Mouse (Mus musculus) megakaryocyte-erythroid progenitor cell, adult 5-6 weeks (primary cell): ENCODE measurements around the gene Furin. TPM values are rescaled to one million over a fixed set of nuclear protein-coding genes. Genes with fewer than 3 reads are reported as not detected.

Source experiments
- ATAC-seq: replicated peaks from 2 replicates; pipeline ENCODE4 v1.8.0; 2016; ENCODE audit warnings: mild to moderate bottlenecking, inconsistent platforms; ENCODE audit not compliant: severe bottlenecking, poor library complexity, low FRiP score, low TSS enrichment
- total RNA-seq, 2 experiments: library from RNA; stranded (forward) in 1 of 2; stranded (reverse) in 1 of 2; fragments of 200-1000, 215-1000 nt in 1 of 2; fragments of >200 nt in 1 of 2; fragmentation: Nextera tagmentation in 1 of 2; gene quantifications; 2 replicates each; pipeline ENCODE4 v1.2.3; 2014 to 2017

Gene Furin
- total RNA-seq, 2 experiments from 2014 or later = 10.0 to 24.9 TPM

DNA sequence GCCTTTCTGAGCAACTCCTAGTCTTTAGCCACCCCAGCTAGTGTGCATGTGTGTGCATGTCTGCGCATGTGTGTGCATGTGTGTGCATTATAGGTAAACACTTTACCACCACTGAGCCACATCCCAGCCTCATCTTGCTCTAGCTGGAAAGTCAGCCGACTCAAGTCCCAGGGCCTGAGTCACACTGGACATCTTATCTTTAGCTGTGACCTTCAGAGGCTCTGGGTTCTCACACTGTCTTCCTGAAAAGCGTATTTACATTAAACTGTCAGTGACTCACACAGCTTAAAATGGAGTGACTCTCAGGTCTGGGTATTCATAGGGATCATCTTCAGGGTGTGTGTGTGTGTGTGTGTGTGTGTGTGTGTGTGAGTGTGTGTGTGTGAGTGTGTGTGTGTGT lies 30.4 kb upstream of the Furin start:
- ATAC-seq = no peak

DNA sequence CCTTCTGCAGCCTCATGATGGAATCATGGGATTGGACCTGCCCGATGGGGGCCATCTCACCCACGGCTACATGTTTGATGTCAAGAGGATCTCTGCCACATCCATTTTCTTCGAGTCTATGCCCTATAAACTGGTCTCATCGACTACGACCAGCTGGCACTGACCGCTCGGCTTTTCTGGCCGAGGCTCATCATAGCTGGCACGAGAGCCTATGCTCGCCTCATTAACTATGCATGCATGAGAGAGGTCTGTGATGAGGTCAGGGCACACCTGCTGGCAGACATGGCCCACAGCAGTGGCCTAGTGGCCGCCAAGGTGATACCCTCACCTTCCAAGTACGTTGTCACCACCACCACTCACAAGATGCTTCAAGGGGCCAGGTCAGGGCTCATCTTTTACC lies 24.4 kb upstream of the Furin start:
- no peak for ATAC-seq

DNA sequence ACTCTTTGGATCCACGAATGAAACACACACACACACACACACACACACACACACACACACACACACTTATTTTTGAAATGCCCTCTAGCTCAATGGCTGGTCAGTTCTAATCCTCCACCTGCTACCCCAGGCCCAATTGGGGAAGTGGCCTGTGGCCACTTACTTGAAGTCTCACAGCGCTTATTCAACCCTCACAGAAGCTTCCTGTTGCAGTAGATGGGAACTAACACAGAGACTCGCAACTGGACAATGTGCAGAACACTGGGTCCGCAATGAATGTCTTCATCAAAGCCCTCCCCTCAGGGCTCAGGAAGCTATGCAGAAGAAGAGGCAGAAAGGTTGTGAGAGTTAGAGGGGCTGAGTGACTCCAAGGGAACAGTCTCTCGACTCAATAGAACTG lies 22.5 kb upstream of the Furin start:
- no peak for ATAC-seq

DNA sequence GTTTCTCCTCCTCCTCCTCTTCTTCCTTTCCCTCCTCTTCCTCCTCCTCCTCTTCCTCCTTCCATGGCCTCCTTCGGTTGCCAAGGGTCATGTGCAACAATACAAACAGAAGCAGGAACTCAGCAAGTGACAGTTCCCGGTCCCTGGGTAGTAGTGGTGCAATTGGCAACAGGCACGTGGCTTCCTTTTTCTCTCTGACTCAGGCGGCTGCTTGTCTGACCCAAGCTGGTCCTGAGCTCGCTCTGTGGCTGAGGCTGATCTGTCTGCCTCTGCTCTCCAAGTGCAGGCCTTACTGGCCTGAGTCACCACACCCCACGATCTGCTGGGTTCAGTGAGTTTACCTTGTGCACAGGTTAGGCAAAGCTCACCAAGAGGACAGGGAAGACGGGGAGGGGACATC lies 21.1 kb upstream of the Furin start:
- ATAC-seq = no peak

DNA sequence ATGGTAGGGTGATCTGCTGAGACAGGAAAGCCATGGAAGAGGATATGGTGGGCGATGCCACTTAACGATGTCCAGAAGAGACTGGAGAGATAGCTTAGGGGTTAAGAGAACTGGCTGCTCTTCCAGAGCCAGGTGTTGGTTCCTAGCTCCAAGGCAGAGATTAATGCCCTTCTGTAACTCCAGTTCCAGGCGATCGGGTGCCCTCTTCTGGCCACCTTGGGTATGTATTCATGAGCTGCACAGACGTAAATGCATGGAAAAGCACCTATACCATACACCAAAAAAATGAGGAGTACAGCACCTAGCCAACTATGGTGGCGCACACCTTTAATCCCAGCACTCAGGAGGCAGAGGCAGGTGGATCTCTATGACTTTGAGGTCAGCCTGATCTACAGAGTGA lies 19.5 kb upstream of the Furin start:
- no peak for ATAC-seq

DNA sequence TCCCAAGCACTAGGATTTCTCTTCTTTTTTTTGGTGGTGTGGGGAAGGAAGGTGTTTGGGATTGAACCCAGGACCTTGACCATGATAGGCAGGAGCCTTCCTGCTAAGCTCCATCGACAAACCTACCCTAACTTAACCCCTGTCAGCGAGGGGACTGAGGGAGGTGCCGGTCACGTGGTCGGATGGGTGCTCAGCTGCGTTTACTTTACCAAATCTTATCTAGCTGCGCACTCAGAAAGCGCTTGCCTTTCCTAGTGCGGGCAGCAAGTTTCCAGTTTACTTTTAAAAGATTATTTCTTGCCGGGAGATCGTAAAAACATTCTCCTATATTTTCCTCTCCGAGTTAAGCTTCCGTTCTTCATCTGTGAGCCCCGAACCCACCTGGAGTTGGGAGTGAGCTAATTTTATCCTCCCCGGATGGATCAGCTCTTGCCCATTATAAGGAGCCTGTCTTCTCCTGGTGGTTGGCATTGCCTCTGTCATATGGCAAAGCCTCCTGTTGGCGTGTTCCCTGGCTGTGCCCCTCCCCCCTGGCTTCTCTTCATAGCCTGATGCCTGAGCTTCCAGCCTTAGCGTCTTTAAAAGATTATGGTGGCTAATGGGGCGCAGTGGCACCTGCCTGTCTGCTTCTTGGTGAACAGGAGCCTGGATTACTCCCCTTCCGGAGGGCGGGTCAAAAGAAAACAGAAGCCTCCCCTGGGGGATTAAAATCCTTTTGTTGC lies 17.7 kb upstream of the Furin start:
- ATAC-seq = peak; percentile 59

DNA sequence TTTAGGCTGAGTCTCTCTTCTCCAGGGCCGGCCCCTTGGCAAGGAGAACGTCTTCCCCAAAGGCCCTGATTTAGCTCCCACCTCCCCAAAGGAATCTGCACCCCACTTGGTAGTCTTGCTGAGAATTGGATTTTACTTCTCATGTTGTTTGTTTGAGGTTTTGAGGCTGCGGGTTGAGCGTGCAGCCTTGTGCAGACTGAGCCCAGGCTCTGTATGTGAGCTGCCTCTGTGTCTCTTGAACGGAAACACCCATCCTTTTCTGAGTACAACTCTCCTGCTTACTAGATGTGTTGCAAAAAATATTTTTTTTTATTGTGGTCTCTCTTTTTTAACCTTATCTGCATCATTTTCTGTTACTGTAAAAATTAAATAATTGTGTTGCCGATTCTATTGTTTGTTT lies 16.3 kb upstream of the Furin start:
- no peak for ATAC-seq

DNA sequence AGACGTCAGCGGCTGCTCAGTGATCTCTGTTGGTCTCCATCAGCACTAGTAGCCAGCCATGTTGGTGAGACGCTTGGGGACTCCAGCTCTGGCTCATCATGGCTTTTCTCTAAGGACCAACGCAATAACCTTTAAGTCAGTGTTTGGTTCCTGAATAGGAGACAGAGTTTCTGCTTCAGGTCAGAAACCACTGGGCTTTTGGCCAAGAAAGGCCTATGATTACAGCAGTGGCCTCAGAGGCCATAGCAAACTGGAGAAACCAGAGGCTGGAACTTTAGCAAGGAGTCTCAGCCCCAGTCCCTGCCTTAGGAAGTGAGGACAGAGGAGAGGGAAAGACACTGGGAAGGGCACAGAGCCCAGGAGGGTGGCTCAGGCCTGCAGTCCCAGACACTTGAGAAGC lies 15.3 kb upstream of the Furin start:
- no peak for ATAC-seq

DNA sequence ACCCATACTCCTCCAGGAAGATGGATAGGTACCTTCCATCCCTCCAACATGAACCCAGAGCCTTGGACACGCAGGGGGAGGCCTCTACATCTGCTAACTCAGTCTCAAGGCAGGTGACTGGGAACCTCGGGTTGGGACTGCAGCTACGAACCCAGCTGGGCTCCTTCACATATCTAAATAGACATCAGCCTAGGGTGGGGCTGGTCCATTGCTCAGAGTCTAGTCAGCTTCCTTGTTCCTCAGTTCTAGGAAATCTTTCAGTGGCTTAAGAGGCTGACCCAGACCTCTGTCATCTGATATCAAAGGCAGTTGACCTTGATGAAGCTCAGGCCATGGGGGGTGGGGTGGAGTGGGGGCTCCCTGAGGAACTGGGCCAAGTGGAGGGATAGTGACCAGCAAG lies 14.0 kb upstream of the Furin start:
- ATAC-seq = no peak

DNA sequence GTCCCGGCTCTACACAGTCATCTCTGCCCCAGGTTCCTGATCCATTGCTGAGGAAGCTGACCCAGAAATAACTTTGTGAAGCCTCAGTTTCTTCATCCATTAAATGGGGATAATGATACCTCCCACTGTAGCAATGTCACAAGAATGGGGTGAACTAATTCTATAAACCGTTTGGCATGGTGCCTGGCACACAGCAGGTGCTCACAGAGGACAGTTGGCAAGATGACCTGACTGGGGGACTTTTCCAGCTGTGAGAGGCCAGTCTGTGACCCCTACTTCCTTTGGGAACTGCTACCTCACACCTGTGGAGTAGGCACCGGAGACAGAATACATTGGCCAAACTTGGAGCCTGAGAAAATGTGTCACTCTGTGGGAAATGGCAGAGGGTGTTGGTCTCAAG lies 12.8 kb upstream of the Furin start:
- ATAC-seq = no peak

DNA sequence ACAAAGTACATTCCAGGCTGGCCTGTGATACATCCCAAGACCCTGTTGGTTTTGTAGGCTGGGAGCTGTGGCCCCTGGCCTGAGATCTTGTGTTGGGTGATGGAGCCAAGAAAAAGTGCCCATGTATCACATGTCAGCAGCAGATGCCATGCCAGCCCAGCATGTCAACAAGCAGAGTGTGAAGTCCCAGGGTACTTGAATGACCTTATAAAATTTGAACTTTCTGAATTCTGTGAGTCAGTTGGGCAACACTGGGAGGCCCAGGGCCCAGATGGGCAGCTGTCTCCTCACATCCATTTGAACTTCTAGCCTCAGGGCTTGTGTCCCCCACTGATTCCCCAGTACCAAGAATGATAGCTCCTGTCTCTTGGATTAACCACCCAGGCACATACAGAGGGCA lies 12.4 kb upstream of the Furin start:
- ATAC-seq = no peak

DNA sequence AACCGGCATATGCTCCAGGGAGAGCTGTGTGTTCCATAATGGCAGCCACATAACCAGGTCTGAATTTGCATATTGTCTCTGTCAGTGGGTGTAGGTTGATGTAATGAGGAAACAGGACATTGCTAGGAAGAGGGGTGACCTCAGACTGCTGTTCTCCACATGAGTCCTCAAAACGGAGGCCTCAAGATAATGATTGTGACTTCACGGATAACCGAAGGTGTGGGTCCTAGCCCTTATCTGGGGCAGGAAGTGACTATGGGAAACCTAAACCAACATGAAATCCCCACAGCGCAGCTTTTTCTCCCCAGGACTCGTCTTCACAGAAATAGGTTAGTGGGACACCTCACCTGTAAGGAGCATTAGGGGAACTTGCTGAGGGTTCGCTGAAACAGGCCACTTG lies 11.7 kb upstream of the Furin start:
- 0 out of 2 replicates have a peak, but pooled peaks have one; percentile 26 for ATAC-seq

DNA sequence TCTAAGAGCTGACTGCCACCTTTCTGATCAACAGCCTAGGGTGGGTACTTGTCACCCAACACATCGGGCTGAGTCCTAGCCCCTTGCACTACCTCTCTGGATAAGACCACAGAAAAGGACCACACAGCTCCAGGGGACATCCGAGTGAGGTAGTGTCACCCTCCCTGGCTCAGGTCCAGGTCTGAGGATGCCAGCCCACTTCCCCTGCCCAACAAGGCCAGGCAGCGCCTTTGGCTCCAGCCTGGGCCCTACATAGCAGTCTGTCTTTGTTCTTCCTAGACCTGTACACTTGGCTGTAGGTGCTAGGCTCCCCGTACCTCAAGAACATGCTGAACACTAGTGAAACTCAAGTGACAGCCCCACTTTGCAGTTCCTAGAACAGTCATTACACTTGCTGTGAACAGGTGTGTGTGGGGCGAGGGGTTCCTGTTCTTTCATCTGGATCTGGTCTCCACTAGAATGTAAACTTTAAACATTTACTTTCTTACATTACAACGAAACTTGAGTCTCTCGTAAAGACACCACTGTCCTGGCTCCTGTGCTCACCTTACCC lies 9.1 kb upstream of the Furin start:
- ATAC-seq = no peak

DNA sequence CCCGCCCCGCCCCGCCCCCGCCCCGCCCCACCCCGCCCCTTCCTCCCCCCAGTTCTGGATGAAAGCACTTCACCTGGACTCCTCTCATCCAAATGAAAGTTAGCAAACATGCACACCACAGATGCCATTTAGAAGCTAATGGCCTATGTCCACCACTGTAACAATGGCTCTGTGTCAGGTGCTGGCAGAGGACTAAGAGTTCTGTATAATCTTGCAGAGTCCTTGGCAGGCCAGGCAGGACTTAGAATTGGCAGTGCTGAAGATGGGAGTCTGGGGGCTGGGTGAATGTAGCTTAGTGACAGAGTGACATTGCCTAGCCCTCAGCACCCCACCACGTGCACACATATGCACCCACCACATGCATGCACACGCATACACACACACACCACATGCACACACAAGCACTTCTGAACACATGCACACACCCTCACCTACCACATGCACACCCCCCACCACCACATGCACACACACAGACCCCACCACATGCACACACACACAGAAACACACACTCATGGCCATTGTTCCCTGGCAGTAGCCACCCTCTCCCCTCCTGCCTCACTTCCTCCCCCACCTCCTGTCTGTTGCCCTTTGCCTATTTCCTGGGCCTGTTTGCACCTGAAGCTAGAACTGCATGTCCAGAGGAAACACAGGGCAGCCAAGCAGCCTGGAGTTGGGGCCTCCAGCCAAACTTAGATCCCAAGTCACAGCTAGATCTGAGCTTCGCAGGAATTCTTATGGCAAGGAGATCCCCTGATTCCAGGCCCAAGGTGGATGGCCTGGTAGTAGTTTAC lies 8.5 kb upstream of the Furin start:
- ATAC-seq = no peak

DNA sequence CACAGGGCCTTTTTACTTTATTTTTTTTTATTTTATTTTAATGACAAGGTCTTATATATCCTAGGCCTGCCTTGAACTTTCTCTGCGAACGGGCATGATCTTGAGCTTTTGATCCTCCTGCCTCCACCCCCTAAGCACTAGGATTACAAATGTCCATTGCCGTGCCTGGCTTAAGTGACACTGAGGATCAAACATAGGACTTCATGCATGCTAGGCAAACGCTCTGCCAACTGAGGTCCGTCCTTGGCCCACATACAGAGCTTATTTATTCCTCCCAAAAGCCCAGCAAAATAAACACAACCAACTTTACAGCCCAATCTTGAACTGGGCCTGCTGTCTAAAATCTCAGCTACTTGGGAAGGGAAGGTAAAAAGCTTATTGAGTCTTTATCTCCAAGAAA lies 7.5 kb upstream of the Furin start:
- no peak for ATAC-seq

DNA sequence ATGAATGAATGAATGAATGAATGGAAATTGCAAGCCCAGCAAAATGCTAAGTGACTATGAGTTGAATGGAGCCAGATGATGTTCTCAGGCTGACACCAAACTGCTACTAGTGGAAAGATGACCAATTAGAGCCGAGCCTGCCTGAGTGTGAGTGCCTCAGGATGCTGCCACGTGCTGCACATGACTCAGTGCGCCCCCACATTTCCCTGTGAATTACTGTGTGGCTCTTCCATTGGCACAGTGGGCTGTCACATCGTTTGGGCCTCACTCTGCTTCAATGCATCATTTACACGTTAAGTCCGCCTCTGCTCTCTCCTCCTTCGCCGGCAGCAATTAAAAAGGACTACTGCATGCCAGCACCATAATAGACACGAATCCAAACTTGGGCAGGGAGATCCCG lies 7.0 kb upstream of the Furin start:
- ATAC-seq = no peak

DNA sequence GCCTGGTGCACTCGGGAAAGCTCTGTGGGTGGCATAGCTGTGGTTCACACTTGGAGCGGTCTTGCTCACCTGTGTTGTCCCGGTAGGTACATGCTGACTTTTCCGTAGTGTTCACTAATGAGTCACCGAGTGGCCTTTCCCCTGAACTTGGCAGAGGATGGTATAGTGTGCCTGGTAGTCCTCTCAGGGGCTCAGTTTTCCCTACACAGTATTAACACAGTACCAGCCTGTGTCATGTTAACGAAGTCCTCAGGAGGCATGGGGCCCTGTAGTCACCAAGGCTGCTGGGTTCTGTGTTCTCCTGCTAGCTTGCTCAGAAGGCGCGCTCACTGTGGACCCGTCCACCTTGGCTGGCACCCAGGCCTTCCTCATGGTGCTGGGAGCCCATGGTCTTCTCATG lies 5.1 kb upstream of the Furin start:
- ATAC-seq = no peak

DNA sequence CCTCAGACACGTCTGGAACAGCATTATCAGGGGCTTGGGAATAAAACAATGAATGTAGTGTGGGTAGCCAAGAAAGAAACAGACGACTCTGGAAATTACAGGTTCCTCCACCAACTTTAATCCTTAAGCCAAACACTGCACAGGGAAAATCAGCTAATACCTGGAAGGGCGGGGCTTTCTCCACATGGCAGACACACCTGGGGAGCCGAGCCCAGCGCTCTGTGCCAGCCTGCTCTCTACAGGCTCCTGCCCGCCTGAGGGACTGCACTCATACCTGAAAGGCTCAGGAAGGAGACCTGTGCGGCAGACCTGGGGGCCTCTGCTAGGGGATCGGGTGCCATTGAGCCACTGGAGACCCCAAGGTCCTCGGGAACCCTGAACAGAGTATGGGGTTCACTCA lies 2.5 kb upstream of the Furin start:
- ATAC-seq = no peak

DNA sequence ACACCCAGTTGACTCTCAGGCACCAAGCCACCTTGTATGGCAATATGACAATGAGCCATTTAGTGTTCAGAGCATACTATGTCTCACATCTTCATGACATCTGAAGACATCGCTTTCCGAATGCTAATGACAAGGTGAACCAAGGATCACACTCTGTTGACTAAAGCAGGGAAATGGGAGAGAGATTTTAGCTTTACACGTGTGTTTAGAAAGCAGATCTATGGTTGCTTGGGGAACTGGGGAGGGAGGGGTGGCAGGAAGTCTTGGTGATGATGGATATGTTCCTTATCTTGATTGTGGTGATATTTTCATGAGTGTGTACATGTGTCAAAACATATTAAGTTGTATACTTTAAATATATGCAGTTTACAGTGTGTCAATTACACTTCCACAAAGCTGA lies 950 bp upstream of the Furin start:
- no peak for ATAC-seq

DNA sequence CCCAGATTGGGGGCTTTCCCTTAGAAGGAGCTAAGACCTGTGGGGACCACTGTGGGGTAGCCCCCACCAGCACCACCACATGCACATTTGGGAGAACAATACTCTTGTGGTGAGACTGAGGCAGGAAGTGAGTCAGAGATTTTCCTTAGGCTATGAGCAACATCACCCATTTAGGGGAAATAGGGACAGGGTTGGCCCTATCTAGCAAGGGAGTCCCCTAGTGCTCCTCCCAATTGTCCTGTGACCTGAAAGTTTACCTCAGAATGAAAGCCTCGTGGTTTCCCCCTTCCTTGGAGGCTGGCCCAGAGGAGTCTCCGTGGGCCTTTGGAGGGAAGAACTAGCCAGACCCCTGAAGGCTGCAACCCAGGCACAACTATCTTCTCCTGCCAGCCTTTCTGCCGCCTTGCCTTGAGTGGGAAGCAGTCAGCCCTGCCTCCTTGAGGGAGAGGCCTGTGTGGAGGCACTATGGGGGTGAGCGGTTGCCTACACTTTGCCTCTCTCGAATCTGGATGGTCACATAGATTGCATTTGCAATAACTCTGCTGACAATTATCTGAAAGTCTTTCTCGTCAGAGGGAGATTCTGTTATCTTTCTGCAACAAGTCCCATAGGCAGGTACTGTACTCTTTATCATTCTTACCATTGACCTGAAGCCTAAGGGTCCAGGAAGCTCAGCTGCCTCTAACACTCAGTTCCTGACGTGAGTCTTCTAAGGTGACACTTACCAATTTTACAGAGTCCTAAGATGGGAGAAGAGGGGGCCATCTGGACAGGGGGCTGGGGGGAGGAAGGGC lies 938 bp downstream of the Furin start:
- peak; percentile 72 for ATAC-seq
